Mouse (Mus musculus) liver, postnatal 0 days (tissue): Measurements from ENCODE around the gene Kantr. TPM values are rescaled to one million over a fixed set of nuclear protein-coding genes. Genes with fewer than 3 reads are reported as not detected.

Experiments used
- ATAC-seq: fragments of 200-750 bp; cut with Nextera tagmentation; 2 replicates; pipeline ENCODE4 v1.8.0; 2017; ENCODE audit warnings: mild to moderate bottlenecking, moderate library complexity
- DNase-seq: peaks from one replicate; pipeline ENCODE4 v3.0.0-alpha.2; 2016
- H3K27ac ChIP-seq: fragments of 300-500 bp; sonication (generic); 2 replicates; pipeline ENCODE4 v1.5.1; 2014; ENCODE audit warnings: antibody characterized with exemption, moderate library complexity, mild to moderate bottlenecking, low read depth
- H3K27me3 ChIP-seq: fragments of 300-500 bp; sonication (generic); 2 replicates; pipeline ENCODE4 v1.6.1; 2014; ENCODE audit warnings: low read length, control low read depth, mixed read lengths; ENCODE audit not compliant: insufficient read depth
- H3K36me3 ChIP-seq: fragments of 300-500 bp; sonication (generic); replicated peaks from 2 replicates; pipeline ENCODE4 v1.6.1; 2014; ENCODE audit warnings: mild to moderate bottlenecking, control low read depth, low read length, moderate library complexity, mixed read lengths; ENCODE audit not compliant: insufficient read depth
- H3K4me1 ChIP-seq: fragments of 300-500 bp; sonication (generic); 2 replicates; pipeline ENCODE4 v1.6.1; 2014; ENCODE audit warnings: antibody characterized with exemption, mild to moderate bottlenecking, control low read depth; ENCODE audit not compliant: insufficient read depth
- H3K4me2 ChIP-seq: fragments of 300-500 bp; sonication (generic); 2 replicates; pipeline ENCODE4 v1.6.1; 2014; ENCODE audit warnings: low read depth, mild to moderate bottlenecking, low read length, moderate library complexity, mixed read lengths
- H3K4me3 ChIP-seq: fragments of 300-500 bp; sonication (generic); 2 replicates; pipeline ENCODE4 v1.5.1; 2014; ENCODE audit warnings: low read depth, low read length
- H3K9ac ChIP-seq: fragments of 300-500 bp; sonication (generic); replicated peaks from 2 replicates; pipeline ENCODE4 v1.6.1; 2014; ENCODE audit warnings: mild to moderate bottlenecking, moderate library complexity
- H3K9me3 ChIP-seq: fragments of 300-500 bp; sonication (generic); 2 replicates; pipeline ENCODE4 v1.6.1; 2016; ENCODE audit warnings: mild to moderate bottlenecking, control low read depth, low read length, mixed read lengths
- CTCF ChIP-seq: sonication (generic); IDR thresholded peaks from 2 replicates; pipeline ENCODE4 v1.5.1; 2016; ENCODE audit warnings: antibody characterized with exemption, low read depth
- EP300 ChIP-seq: IDR thresholded peaks from 2 replicates; pipeline ENCODE4 v1.6.1; 2016; ENCODE audit warnings: antibody characterized with exemption, low read depth, mild to moderate bottlenecking
- WGBS: fragments of 180-500 bp; shearing (Covaris S2); extraction: QIAGEN DNeasy Blood & Tissue Kit; methylation state at CpG from one replicate; pipeline ENCODE4 v1.1.7; 2014; ENCODE audit not compliant: insufficient replicate concordance; 5-methylcytosine and 5-hydroxymethylcytosine counted together
- polyA plus RNA-seq: library from polyadenylated mRNA; unstranded; fragments of >200 nt; fragmentation: Nextera tagmentation; extraction: Ambion mirVana; gene quantifications from 2 replicates; pipeline ENCODE4 v1.2.1, GENCODE M21; 2015

Gene Kantr
- polyA plus RNA-seq, 1 experiment from 2014 or later, result 2.4 TPM

GRCm38 (mm10) chrX:152284746-152285145 is 42.5 kb downstream of the Kantr start:
- Histone ChIP-seq H3K36me3 (no peaks in the 10 kb centered on the region), H3K4me3 (no peak overlapping the region), H3K27ac (no peak overlapping the region), H3K4me2 (no peak overlapping the region), H3K9ac (no peak overlapping the region), H3K9me3 (no peaks in the 10 kb centered on the region), H3K4me1 (no peaks in the 10 kb centered on the region), H3K27me3 (no peaks in the 10 kb centered on the region)
- ATAC-seq (no peak), DNase-seq (no peak)
- TF ChIP-seq CTCF (no peak), EP300 (no peak)
- 52% methylated on average over 3 of the region's 3 CpGs for WGBS

GRCm38 (mm10) chrX:152279384-152279783 is 47.9 kb downstream of the Kantr start:
- TF ChIP-seq CTCF (no peak), EP300 (no peak)
- ATAC-seq, result no peak
- H3K4me1 ChIP-seq, result no peaks in the 10 kb centered on the region
- peaks cover 10% of the 10 kb centered on the region for H3K36me3 ChIP-seq
- H3K27ac ChIP-seq, result no peak overlapping the region
- DNase-seq, result no peak
- H3K9me3 ChIP-seq, result no peaks in the 10 kb centered on the region
- no peaks in the 10 kb centered on the region for H3K27me3 ChIP-seq
- H3K4me3 ChIP-seq, result no peak overlapping the region
- no peak overlapping the region for H3K9ac ChIP-seq
- WGBS, result 88% methylated on average over 6 of the region's 6 CpGs
- no peak overlapping the region for H3K4me2 ChIP-seq

GRCm38 (mm10) chrX:152271189-152271588 is 56.1 kb downstream of the Kantr start:
- Histone ChIP-seq H3K27ac (no peak overlapping the region), H3K4me2 (no peak overlapping the region), H3K9me3 (no peaks in the 10 kb centered on the region), H3K9ac (no peak overlapping the region), H3K4me3 (no peak overlapping the region), H3K27me3 (no peaks in the 10 kb centered on the region), H3K4me1 (no peaks in the 10 kb centered on the region), H3K36me3 (peaks cover 85% of the 10 kb centered on the region)
- 91% methylated on average over 11 of the region's 11 CpGs for WGBS
- no peak for ATAC-seq
- DNase-seq, result no peak
- TF ChIP-seq EP300 (no peak), CTCF (no peak)

Other genes starting within 250 kb of the Kantr start
- gene Iqsec2, start 183.2 kb downstream of the Kantr start, polyA plus RNA-seq, result 3.0 and 3.7 TPM in 2 replicates
- 7.2 and 9.8 TPM in 2 replicates for gene Kdm5c, start 94.5 kb downstream of the Kantr start, polyA plus RNA-seq
- 3.4 and 3.9 TPM in 2 replicates for gene Tspyl2, start 14.9 kb upstream of the Kantr start, polyA plus RNA-seq
- 0.15 TPM in 1 of 2 replicates, not detected in the other for gene Gpr173, start 41.2 kb upstream of the Kantr start, polyA plus RNA-seq
- not detected in 2 replicates for gene Cldn34a, start 235.8 kb upstream of the Kantr start, polyA plus RNA-seq